Mouse (Mus musculus) spleen, adult 2 months (tissue): ENCODE measurements at regions not wholly inside any gene's neighbourhood (a gene's known extent, or its start where the extent isn't known, plus 50 kb on each side); places are given as distances from the start of the nearest gene placed in this dataset.

ENCODE experiments used
- DNase-seq, 2 experiments: peaks; one replicate each; pipeline versions ENCODE4 v3.0.0 to v3.0.0-alpha.2; 2012 to 2021; ENCODE audit warnings: low spot score in 2 of 2, low read depth in 1 of 2
- H3K27ac ChIP-seq: fragments of 200-500 bp; 2 replicates; pipeline ENCODE4 v1.5.1; 2012; ENCODE audit warnings: low read length, inconsistent platforms; ENCODE audit not compliant: insufficient read depth
- H3K27me3 ChIP-seq: fragments of 200-500 bp; 2 replicates; pipeline ENCODE4 v1.6.1; 2012; ENCODE audit warnings: mild to moderate bottlenecking, moderate library complexity, low read length, inconsistent platforms; ENCODE audit not compliant: control insufficient read depth, insufficient read depth
- H3K36me3 ChIP-seq: fragments of 200-500 bp; 2 replicates; pipeline ENCODE4 v1.6.1; 2012; ENCODE audit warnings: mild to moderate bottlenecking, low read length, inconsistent platforms; ENCODE audit not compliant: control insufficient read depth, insufficient read depth
- H3K4me1 ChIP-seq: fragments of 200-500 bp; 2 replicates; pipeline ENCODE4 v1.6.1; 2011; ENCODE audit warnings: inconsistent platforms; ENCODE audit not compliant: control insufficient read depth, insufficient read depth, insufficient read length
- H3K4me3 ChIP-seq: fragments of 200-500 bp; 2 replicates; pipeline ENCODE4 v1.5.1; 2011; ENCODE audit warnings: mild to moderate bottlenecking, inconsistent platforms; ENCODE audit not compliant: insufficient read depth, insufficient read length; ENCODE audit errors: extremely low read depth
- CTCF ChIP-seq: fragments of 200-500 bp; IDR thresholded peaks from 2 replicates; pipeline ENCODE4 v1.5.1; 2011; ENCODE audit warnings: mild to moderate bottlenecking, inconsistent platforms; ENCODE audit not compliant: insufficient read depth, insufficient read length, insufficient replicate concordance; ENCODE audit errors: extremely low read depth
- POLR2A ChIP-seq: fragments of 200-500 bp; IDR thresholded peaks from 2 replicates; pipeline ENCODE4 v1.6.1; 2011; ENCODE audit warnings: low read depth, low read length, inconsistent platforms
- WGBS: fragments of 180-500 bp; shearing (Covaris S2); methylation state at CpG from one replicate; pipeline ENCODE4 v1.1.7; 2018; 5-methylcytosine and 5-hydroxymethylcytosine counted together

GRCm38 (mm10) chr15:7459992-7460820, 62.0 kb upstream of the Egflam start:
- WGBS: 22% methylated on average over 9 of the region's 9 CpGs
- no peak overlapping the region for H3K27ac ChIP-seq
- no peaks in the 10 kb centered on the region for H3K4me1 ChIP-seq
- H3K27me3 ChIP-seq: no peaks in the 10 kb centered on the region
- TF ChIP-seq POLR2A (no peak), CTCF (peak; percentile 14; the same call in 1 of the 2 replicates)
- H3K36me3 ChIP-seq: no peaks in the 10 kb centered on the region
- H3K4me3 ChIP-seq: no peak overlapping the region
- DNase-seq: peak in 1 of 2 experiments; percentile 11

- Histone ChIP-seq H3K27ac (no peak overlapping the region), H3K4me1 (no peaks in the 10 kb centered on the region), H3K36me3 (no peaks in the 10 kb centered on the region), H3K4me3 (no peak overlapping the region), H3K27me3 (no peaks in the 10 kb centered on the region)
- TF ChIP-seq POLR2A (no peak), CTCF (no peak)
- 91% methylated on average over 18 of the region's 18 CpGs for WGBS
- no peak for DNase-seq
Observed at GRCm38 (mm10) chr15:7462549-7462948, 64.4 kb upstream of the Egflam start.

- WGBS: 46% methylated on average over 15 of the region's 15 CpGs
- Histone ChIP-seq H3K27ac (no peak overlapping the region), H3K4me1 (no peaks in the 10 kb centered on the region), H3K36me3 (no peaks in the 10 kb centered on the region), H3K4me3 (no peak overlapping the region), H3K27me3 (no peaks in the 10 kb centered on the region)
- no peak for DNase-seq
- TF ChIP-seq CTCF: no peak
- TF ChIP-seq POLR2A: no peak
Observed at GRCm38 (mm10) chr15:7463444-7464350, 65.5 kb upstream of the Egflam start.

- TF ChIP-seq CTCF: no peak
- TF ChIP-seq POLR2A: no peak
- Histone ChIP-seq H3K4me1 (no peaks in the 10 kb centered on the region), H3K36me3 (no peaks in the 10 kb centered on the region), H3K27me3 (no peaks in the 10 kb centered on the region), H3K27ac (no peak overlapping the region), H3K4me3 (no peak overlapping the region)
- DNase-seq: no peak
- 30% methylated on average over 11 of the region's 11 CpGs for WGBS
Observed at GRCm38 (mm10) chr15:7480211-7480610, 82.0 kb upstream of the Egflam start.

- Histone ChIP-seq H3K27ac (no peak overlapping the region), H3K36me3 (no peaks in the 10 kb centered on the region), H3K27me3 (no peaks in the 10 kb centered on the region), H3K4me3 (no peak overlapping the region), H3K4me1 (no peaks in the 10 kb centered on the region)
- TF ChIP-seq CTCF (no peak), POLR2A (no peak)
- DNase-seq: no peak
- whole genome bisulfite sequencing: 66% methylated on average over 5 of the region's 5 CpGs
Observed at GRCm38 (mm10) chr15:7480792-7481210, 82.6 kb upstream of the Egflam start.

- WGBS: 78% methylated on average over 5 of the region's 5 CpGs
- no peak for DNase-seq
- no peak overlapping the region for H3K4me3 ChIP-seq
- no peak overlapping the region for H3K27ac ChIP-seq
- H3K27me3 ChIP-seq: no peaks in the 10 kb centered on the region
- TF ChIP-seq CTCF (no peak), POLR2A (no peak)
- no peaks in the 10 kb centered on the region for H3K4me1 ChIP-seq
- H3K36me3 ChIP-seq: no peaks in the 10 kb centered on the region
Observed at GRCm38 (mm10) chr15:7483686-7484085, 85.5 kb upstream of the Egflam start.
